Mouse (Mus musculus): ENCODE data around the gene Polr1a. TPM values are rescaled to one million over a fixed set of nuclear protein-coding genes. Genes with fewer than 3 reads are reported as not detected.

The Polr1a gene
- total RNA-seq, 2 experiments from 2014 or later = 42.2 to 47.3 TPM

- DNase-seq = no peak
- intact Hi-C loops (cut with DNase I) = no loop called here
Observed at GRCm38 (mm10) chr6:71991933-71992325, 83.1 kb downstream of the Polr1a start.

DNA sequence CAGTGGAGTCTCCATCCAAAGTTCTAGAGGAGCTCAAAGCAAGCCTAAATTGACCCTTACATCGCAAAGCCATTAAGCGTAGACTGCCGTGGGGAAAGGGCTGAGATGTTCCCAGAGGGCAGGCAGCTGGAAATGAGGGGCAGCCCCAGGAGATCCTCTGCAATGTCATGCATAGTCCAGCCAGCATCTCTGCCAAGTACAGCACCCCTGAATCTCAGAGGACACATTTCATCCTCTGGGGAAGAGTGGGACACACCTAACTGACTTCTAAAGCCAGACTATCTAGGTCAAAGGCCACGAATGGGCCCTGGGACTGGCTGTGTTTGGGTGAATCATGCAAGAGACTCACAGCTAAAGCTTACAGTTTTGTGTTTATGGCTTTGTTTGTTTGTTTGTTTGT is 85.2 kb downstream of the Polr1a start:
- intact Hi-C loops (cut with DNase I) = no loop called here
- no peak for DNase-seq

DNA sequence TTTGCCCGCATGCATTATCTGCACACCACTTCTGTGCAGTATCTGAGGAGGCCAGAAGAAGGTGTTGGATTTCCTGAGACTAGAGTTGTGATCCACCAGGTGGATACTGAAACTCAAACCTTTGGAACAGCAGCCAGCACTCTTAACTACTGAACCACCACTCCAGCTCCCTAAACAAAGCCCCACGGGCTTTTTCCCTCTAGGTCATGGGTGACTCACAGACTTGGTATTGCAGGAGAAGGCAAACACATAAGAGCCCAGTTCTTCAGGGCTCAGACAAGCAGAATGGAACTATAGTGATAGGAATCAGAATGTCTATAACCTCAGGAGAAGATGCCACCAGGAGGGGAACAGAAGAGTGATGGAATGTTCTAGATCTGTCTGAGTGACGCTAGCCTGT is 86.2 kb downstream of the Polr1a start:
- intact Hi-C loops (cut with DNase I) = no loop called here
- no peak for DNase-seq

DNA sequence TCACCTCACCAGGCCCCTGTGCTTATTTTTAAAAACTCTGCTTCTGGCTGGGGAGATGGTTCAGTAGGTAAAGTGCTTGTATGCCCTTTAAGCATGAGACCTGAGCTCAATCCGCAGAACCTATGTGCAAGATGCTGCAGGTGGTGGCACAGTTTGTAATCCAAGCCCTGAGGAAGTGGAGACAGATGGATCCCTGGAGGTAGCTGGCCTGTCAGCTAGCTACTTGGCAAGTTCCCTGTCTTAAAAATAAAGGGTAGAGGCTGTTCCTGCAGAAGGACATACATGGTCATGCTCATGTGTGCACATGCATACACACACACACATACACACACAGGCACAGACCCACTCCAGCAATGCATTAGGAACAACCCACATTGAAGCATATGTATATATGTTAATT is 88.4 kb downstream of the Polr1a start:
- intact Hi-C loops (cut with DNase I) = no loop called here
- DNase-seq = no peak

GRCm38 (mm10) chr6:71999917-72000512 is 91.2 kb downstream of the Polr1a start:
- intact Hi-C loops (cut with DNase I) = loop anchor here (1.0 kb wide), 1 partner anchor 57 kb away; no protein-coding TSS in a partner anchor
- DNase-seq = no peak

- DNase-seq = no peak
- intact Hi-C loops (cut with DNase I) = no loop called here
Observed at GRCm38 (mm10) chr6:72001220-72001777, 92.4 kb downstream of the Polr1a start.

- no peak for DNase-seq
- intact Hi-C loops (cut with DNase I) = no loop called here
Observed at GRCm38 (mm10) chr6:72007411-72008212, 98.8 kb downstream of the Polr1a start.

DNA sequence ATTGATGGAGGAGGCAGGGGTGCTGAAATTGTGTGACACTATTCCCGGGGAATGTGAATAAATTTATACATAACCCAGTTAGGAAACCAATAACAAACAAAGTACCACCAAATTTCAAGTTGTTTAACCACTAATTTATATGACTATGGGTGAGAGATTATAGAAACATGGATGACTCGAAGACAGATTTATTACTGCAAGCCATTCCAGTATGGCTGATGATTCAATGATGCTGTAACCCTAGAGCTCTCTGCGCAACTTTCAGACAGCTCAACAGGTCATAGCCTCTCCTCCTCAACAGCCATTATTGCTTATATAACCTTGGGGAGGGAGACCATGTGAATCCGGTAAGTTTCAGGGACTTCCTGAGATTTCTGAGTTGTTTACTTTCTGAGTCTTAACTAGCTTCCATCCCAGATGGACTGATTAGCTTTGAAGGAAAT is 99.4 kb downstream of the Polr1a start:
- intact Hi-C loops (cut with DNase I) = no loop called here
- no peak for DNase-seq

GRCm38 (mm10) chr6:72009454-72009853 is 100.6 kb downstream of the Polr1a start:
- DNase-seq = no peak
- intact Hi-C loops (cut with DNase I) = no loop called here

DNA sequence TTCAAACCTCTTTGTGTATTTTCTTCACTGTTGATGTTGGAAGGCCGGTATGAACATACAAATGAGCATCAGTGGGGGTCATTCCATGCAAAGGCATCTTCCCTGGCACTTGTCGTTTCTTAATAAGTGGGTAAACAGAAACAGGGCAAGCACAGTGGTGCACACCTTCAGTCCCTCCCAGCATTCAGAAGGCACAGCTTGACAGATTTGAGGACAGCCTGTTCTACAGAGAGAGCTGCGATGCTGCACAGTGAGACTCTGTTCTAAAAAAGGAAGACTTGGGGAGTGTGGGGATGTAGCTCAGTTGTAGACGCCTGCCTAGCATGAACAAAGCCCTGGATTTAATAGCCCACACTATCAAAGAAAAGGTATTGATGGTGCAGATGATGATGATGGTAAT is 105.2 kb downstream of the Polr1a start:
- no peak for DNase-seq
- intact Hi-C loops (cut with DNase I) = no loop called here

GRCm38 (mm10) chr6:72018052-72018451 is 109.2 kb downstream of the Polr1a start:
- intact Hi-C loops (cut with DNase I) = no loop called here
- DNase-seq = no peak

DNA sequence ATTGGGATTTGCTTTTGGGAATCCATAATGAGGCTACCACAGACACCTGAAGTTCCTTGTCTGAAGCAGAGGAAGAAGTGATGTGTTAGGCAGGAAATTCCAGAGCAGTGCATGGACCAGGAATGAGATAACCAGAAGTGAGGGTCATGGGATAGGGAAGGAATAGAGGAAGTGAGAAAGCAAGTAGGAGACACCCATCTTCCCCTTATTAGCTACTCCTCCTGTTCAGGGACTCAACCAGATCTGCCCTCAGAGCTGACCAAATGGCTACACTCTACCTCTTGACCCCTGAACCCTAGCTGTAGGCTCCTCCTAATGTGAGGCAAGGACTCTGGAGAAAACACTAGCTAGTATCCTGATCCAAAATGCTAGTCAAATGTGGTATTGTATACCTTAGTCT is 116.6 kb downstream of the Polr1a start:
- intact Hi-C loops (cut with DNase I) = no loop called here
- DNase-seq = no peak

GRCm38 (mm10) chr6:72028079-72028478 is 119.2 kb downstream of the Polr1a start:
- intact Hi-C loops (cut with DNase I) = no loop called here
- DNase-seq = no peak

GRCm38 (mm10) chr6:72029674-72030073 is 120.8 kb downstream of the Polr1a start:
- no peak for DNase-seq
- intact Hi-C loops (cut with DNase I) = no loop called here

Other genes with a start within 250 kb of the Polr1a start
- gene Reep1, start 201.5 kb upstream of the Polr1a start, total RNA-seq (2021) = 10 to 100 TPM; 17.3 to 18.4 TPM
- gene Mrpl35, start 82.1 kb upstream of the Polr1a start, total RNA-seq (2021) = 10 to 100 TPM; 45.3 to 48.3 TPM
- 100 to 1,000 TPM; 596 to 612 TPM for gene Immt, start 77.7 kb upstream of the Polr1a start, total RNA-seq (2021)
- gene Ptcd3, start 303 bp upstream of the Polr1a start, total RNA-seq (2021) = 100 to 1,000 TPM; 123 TPM
- 10 to 100 TPM; 43.3 to 46.0 TPM for gene St3gal5, start 188.5 kb downstream of the Polr1a start, total RNA-seq (2021)

All from heart, postnatal 14 days (tissue).